ENCODE assay signal across 12 mouse cellular contexts in genomic region chr1:186546386-186547185, GRCm38 (mm10).
DNase-seq lines count a peak whose midpoint lies in the region; ATAC-seq and TF ChIP-seq lines count a peak whose summit lies in the region.
"Had no signal": no experiment of that assay in that cellular context is flagged by ENCODE, and none has a peak within 500 bp of the region (broad histone marks: within the 10 kb centered on the region; RNA-seq: fewer than 3 reads in every experiment).

No protein-coding gene starts in this region.

- H3K9ac ChIP-seq in heart, embryonic 16.5 days (ENCODE audit: low read length): no peak overlapping the region
- H3K9ac ChIP-seq in forebrain, postnatal 0 days: no peak overlapping the region
- H3K9ac ChIP-seq in stomach, postnatal 0 days (ENCODE audit: low read length): no peak overlapping the region
- H3K9ac ChIP-seq: liver, embryonic 13.5 days had no signal

- H3K27me3 ChIP-seq in heart, embryonic 16.5 days (ENCODE audit: control insufficient read depth, insufficient read depth, low read length): no peaks in the 10 kb centered on the region
- no peaks in the 10 kb centered on the region for H3K27me3 ChIP-seq in forebrain, postnatal 0 days (ENCODE audit: insufficient read depth, low read length)
- no peaks in the 10 kb centered on the region for H3K27me3 ChIP-seq in stomach, postnatal 0 days (ENCODE audit: control insufficient read depth, insufficient read depth, low read length)
- H3K27me3 ChIP-seq: liver, embryonic 13.5 days had no signal

- TF ChIP-seq EP300 in stomach, postnatal 0 days (optimal IDR thresholded peaks at IDR 0.05): no peak

- ATAC-seq in heart, embryonic 16.5 days (replicated peaks; ENCODE audit: extremely low read depth, insufficient read depth, low FRiP score): no peak
- ATAC-seq in common myeloid progenitor, adult 5-6 weeks (replicated peaks; ENCODE audit: low read depth, poor library complexity, severe bottlenecking): peak; percentile 84
- ATAC-seq in forebrain, postnatal 0 days: peak; percentile 77
- ATAC-seq in megakaryocyte progenitor cell, adult 5-6 weeks (replicated peaks; ENCODE audit: poor library complexity): peak; percentile 75
- ATAC-seq in stomach, postnatal 0 days (ENCODE audit: low FRiP score, low TSS enrichment): no peak
- ATAC-seq: inflammation-experienced regulatory T-cells, adult 6 months had no signal

- DNase-seq in heart, adult 9 months (ENCODE audit: low spot score in 2 of 2): no peak
- peak; percentile 54 for DNase-seq in forebrain, postnatal 0 days
- no peak for DNase-seq in T-cell, adult 2 months (ENCODE audit: low spot score)
- no peak for DNase-seq in embryo, embryonic 9.5 days (ENCODE audit: extremely low spot score)
- DNase-seq in stomach, postnatal 0 days (ENCODE audit: low spot score): no peak
- DNase-seq: cerebellum, postnatal 14 days; liver, embryonic 13.5 days had no signal

- H3K4me1 ChIP-seq in heart, embryonic 16.5 days (ENCODE audit: control insufficient read depth, insufficient read depth, low read length): no peaks in the 10 kb centered on the region
- 0 out of 2 replicates have a peak, but pooled peaks cover 2% of the 10 kb centered on the region for H3K4me1 ChIP-seq in forebrain, postnatal 0 days (ENCODE audit: insufficient read depth)
- H3K4me1 ChIP-seq in stomach, postnatal 0 days (replicated peaks; ENCODE audit: control insufficient read depth, insufficient read depth): no peaks in the 10 kb centered on the region
- H3K4me1 ChIP-seq: liver, embryonic 13.5 days had no signal

- no peaks in the 10 kb centered on the region for H3K9me3 ChIP-seq in heart, embryonic 16.5 days (replicated peaks; ENCODE audit: control insufficient read depth, low read length)
- H3K9me3 ChIP-seq in forebrain, postnatal 0 days (ENCODE audit: low read length): no peaks in the 10 kb centered on the region
- H3K9me3 ChIP-seq in stomach, postnatal 0 days (ENCODE audit: control insufficient read depth, low read length): no peaks in the 10 kb centered on the region
- H3K9me3 ChIP-seq: liver, embryonic 13.5 days had no signal

- H3K4me2 ChIP-seq in heart, embryonic 16.5 days (ENCODE audit: low read depth, low read length): peak overlapping the region; percentile 2; the same call in 1 of the 2 replicates
- peak overlapping the region; percentile 39 for H3K4me2 ChIP-seq in forebrain, postnatal 0 days (ENCODE audit: low read depth)
- no peak overlapping the region for H3K4me2 ChIP-seq in stomach, postnatal 0 days (replicated peaks; ENCODE audit: low read depth)
- H3K4me2 ChIP-seq: liver, embryonic 13.5 days had no signal

- no peak for TF ChIP-seq CTCF in forebrain, postnatal 0 days (IDR thresholded peaks at IDR 0.05; ENCODE audit: low read depth)
- TF ChIP-seq CTCF in stomach, postnatal 0 days (IDR thresholded peaks at IDR 0.05; ENCODE audit: low read depth): no peak

- H3K36me3 ChIP-seq in heart, embryonic 16.5 days (ENCODE audit: control insufficient read depth, insufficient read depth): no peaks in the 10 kb centered on the region
- no peaks in the 10 kb centered on the region for H3K36me3 ChIP-seq in forebrain, postnatal 0 days (ENCODE audit: insufficient read depth)
- H3K36me3 ChIP-seq in stomach, postnatal 0 days (ENCODE audit: control insufficient read depth, insufficient read depth, low read length): no peaks in the 10 kb centered on the region
- H3K36me3 ChIP-seq: liver, embryonic 13.5 days had no signal

- H3K4me3 ChIP-seq in heart, embryonic 16.5 days (ENCODE audit: low read length): no peak overlapping the region
- peak overlapping the region; percentile 21; the same call in 1 of the 2 replicates for H3K4me3 ChIP-seq in forebrain, postnatal 0 days (ENCODE audit: low read depth, low read length)
- H3K4me3 ChIP-seq in stomach, postnatal 0 days (ENCODE audit: low read depth, low read length): no peak overlapping the region
- H3K4me3 ChIP-seq: layer of hippocampus, adult 2 months; liver, embryonic 13.5 days had no signal

- no peak overlapping the region for H3K27ac ChIP-seq in heart, embryonic 16.5 days (ENCODE audit: low read length)
- peak overlapping the region; percentile 29; the same call in 1 of the 2 replicates for H3K27ac ChIP-seq in forebrain, postnatal 0 days (ENCODE audit: low read depth, low read length)
- no peak overlapping the region for H3K27ac ChIP-seq in stomach, postnatal 0 days (replicated peaks)
- H3K27ac ChIP-seq: layer of hippocampus, adult 2 months; liver, embryonic 13.5 days had no signal

- 56% methylated on average over 22 of the region's 22 CpGs for WGBS in heart, embryonic 16.5 days
- WGBS in forebrain, postnatal 0 days: 32% methylated on average over 22 of the region's 22 CpGs
- 69% methylated on average over 22 of the region's 22 CpGs for WGBS in stomach, postnatal 0 days

Comparison
In these comparisons a context has a peak if more than half of its experiments do, and no peak if none do; other contexts are left out.
1. ATAC-seq: peak in common myeloid progenitor, adult 5-6 weeks (single experiment), forebrain, postnatal 0 days (single experiment) and megakaryocyte progenitor cell, adult 5-6 weeks (single experiment); none in heart, embryonic 16.5 days (single experiment) and stomach, postnatal 0 days (single experiment).